Mouse (Mus musculus) MEL (cell line): ENCODE data around the gene Gtf3c2. TPM values are rescaled to one million over a fixed set of nuclear protein-coding genes. Genes with fewer than 3 reads are reported as not detected.
A peak's percentile ranks its signal among the peaks of the same experiment; 100 is the strongest.

Source experiments
- DNase-seq: peaks from one replicate; pipeline ENCODE4 v3.0.0; 2011; ENCODE audit warnings: low read depth, low spot score
- H3K27ac ChIP-seq: 2 replicates; pipeline ENCODE4 v1.5.1; 2012; ENCODE audit warnings: low read depth, mild to moderate bottlenecking, control low read depth, low read length, moderate library complexity; ENCODE audit not compliant: control insufficient read depth
- H3K27me3 ChIP-seq, 2 experiments: fragments of 150-350 bp in 1 of 2; sonication (generic) in 1 of 2; 2 replicates each; pipeline ENCODE4 v1.6.1; 2012; ENCODE audit warnings: low read length in 2 of 2, mild to moderate bottlenecking in 2 of 2, improper control_type of control experiment in 1 of 2, moderate library complexity in 1 of 2; ENCODE audit not compliant: insufficient read depth in 2 of 2, control insufficient read depth in 1 of 2
- H3K36me3 ChIP-seq, 2 experiments: 2 replicates each; pipeline ENCODE4 v1.6.1; 2012 to 2014; ENCODE audit warnings: low read length in 2 of 2, improper control_type of control experiment in 1 of 2, inconsistent platforms in 1 of 2, mild to moderate bottlenecking in 1 of 2; ENCODE audit not compliant: insufficient read depth in 2 of 2, control insufficient read depth in 1 of 2
- H3K4me1 ChIP-seq, 2 experiments: fragments of 150-350 bp in 1 of 2; sonication (generic) in 1 of 2; 2 replicates each; pipeline ENCODE4 v1.6.1; 2012; ENCODE audit warnings: low read length in 2 of 2, improper control_type of control experiment in 1 of 2, mild to moderate bottlenecking in 1 of 2; ENCODE audit not compliant: insufficient read depth in 2 of 2, control insufficient read depth in 1 of 2
- H3K4me3 ChIP-seq, 2 experiments: fragments of 150-350 bp in 1 of 2; sonication (generic) in 1 of 2; 2 replicates each; pipeline ENCODE4 v1.5.1; 2012; ENCODE audit warnings: low read depth in 2 of 2, low read length in 2 of 2, mild to moderate bottlenecking in 2 of 2, moderate library complexity in 2 of 2, control low read depth in 1 of 2, improper control_type of control experiment in 1 of 2; ENCODE audit not compliant: control insufficient read depth in 1 of 2, insufficient read depth in 1 of 2
- H3K79me2 ChIP-seq: 2 replicates; pipeline ENCODE4 v1.6.1; 2012; ENCODE audit warnings: mild to moderate bottlenecking, low read length, moderate library complexity; ENCODE audit not compliant: control insufficient read depth, poor library complexity, insufficient read depth
- H3K9ac ChIP-seq: 2 replicates; pipeline ENCODE4 v1.6.1; 2012; ENCODE audit warnings: low read depth, mild to moderate bottlenecking, control low read depth, low read length, moderate library complexity; ENCODE audit not compliant: control insufficient read depth, poor library complexity, severe bottlenecking
- H3K9me3 ChIP-seq: fragments of 150-350 bp; sonication (generic); replicated peaks from 2 replicates; pipeline ENCODE4 v1.6.1; 2012; ENCODE audit warnings: mild to moderate bottlenecking, low read length, improper control_type of control experiment, moderate library complexity; ENCODE audit not compliant: insufficient read depth
- BHLHE40 ChIP-seq: IDR thresholded peaks from 2 replicates; pipeline ENCODE4 v1.6.1; 2012; ENCODE audit warnings: low read depth, mild to moderate bottlenecking, inconsistent platforms, low read length, improper control_type of control experiment, borderline replicate concordance
- CHD2 ChIP-seq: IDR thresholded peaks from 2 replicates; pipeline ENCODE4 v1.6.1; 2011; ENCODE audit warnings: low read length, improper control_type of control experiment
- E2F4 ChIP-seq: IDR thresholded peaks from 2 replicates; pipeline ENCODE4 v1.6.1; 2011; ENCODE audit warnings: low read depth, low read length, improper control_type of control experiment, borderline replicate concordance
- ELF1 ChIP-seq: IDR thresholded peaks from 2 replicates; pipeline ENCODE4 v1.6.1; 2014; ENCODE audit warnings: low read depth, mild to moderate bottlenecking, inconsistent platforms, low read length, improper control_type of control experiment, moderate library complexity
- EP300 ChIP-seq, 2 experiments: IDR thresholded peaks; 2 replicates each; pipeline ENCODE4 v1.6.1; 2011; ENCODE audit warnings: improper control_type of control experiment in 2 of 2, low read length in 2 of 2, low read depth in 1 of 2, mild to moderate bottlenecking in 1 of 2
- ETS1 ChIP-seq: IDR thresholded peaks from 2 replicates; pipeline ENCODE4 v1.6.1; 2012; ENCODE audit warnings: low read depth, mild to moderate bottlenecking, inconsistent platforms, low read length, improper control_type of control experiment, moderate library complexity
- GABPA ChIP-seq: IDR thresholded peaks from 2 replicates; pipeline ENCODE4 v1.6.1; 2012; ENCODE audit warnings: low read depth, mild to moderate bottlenecking, inconsistent platforms, low read length, improper control_type of control experiment, moderate library complexity
- HCFC1 ChIP-seq: IDR thresholded peaks from 2 replicates; pipeline ENCODE4 v1.6.1; 2012; ENCODE audit warnings: low read depth, mild to moderate bottlenecking, inconsistent platforms, low read length, improper control_type of control experiment, moderate library complexity
- JUND ChIP-seq: IDR thresholded peaks from 2 replicates; pipeline ENCODE4 v1.6.1; 2011; ENCODE audit warnings: low read depth, mild to moderate bottlenecking, improper control_type of control experiment, low read length
- KAT2A ChIP-seq: conservative IDR thresholded peaks from 2 replicates; pipeline ENCODE4 v1.6.1; 2012; ENCODE audit warnings: low read depth, low read length, improper control_type of control experiment, inconsistent platforms
- MAFK ChIP-seq: IDR thresholded peaks from 2 replicates; pipeline ENCODE4 v1.6.1; 2011; ENCODE audit warnings: low read depth, mild to moderate bottlenecking, low read length, improper control_type of control experiment, borderline replicate concordance
- MAX ChIP-seq: IDR thresholded peaks from 2 replicates; pipeline ENCODE4 v1.6.1; 2011; ENCODE audit warnings: low read length, improper control_type of control experiment
- MEF2A ChIP-seq: IDR thresholded peaks from 2 replicates; pipeline ENCODE4 v1.6.1; 2014; ENCODE audit warnings: low read depth, mild to moderate bottlenecking, inconsistent platforms, low read length, improper control_type of control experiment; ENCODE audit not compliant: poor library complexity, insufficient replicate concordance, severe bottlenecking; ENCODE audit errors: extremely low read depth
- MXI1 ChIP-seq: IDR thresholded peaks from 2 replicates; pipeline ENCODE4 v1.6.1; 2011; ENCODE audit warnings: mild to moderate bottlenecking, low read depth, low read length, improper control_type of control experiment
- MYB ChIP-seq: IDR thresholded peaks from 2 replicates; pipeline ENCODE4 v1.6.1; 2011; ENCODE audit warnings: mild to moderate bottlenecking, low read depth, low read length, improper control_type of control experiment
- MYC ChIP-seq: IDR thresholded peaks from 2 replicates; pipeline ENCODE4 v1.6.1; 2011; ENCODE audit warnings: low read depth, mild to moderate bottlenecking, low read length, improper control_type of control experiment, moderate library complexity
- NELFE ChIP-seq: IDR thresholded peaks from 2 replicates; pipeline ENCODE4 v1.6.1; 2011; ENCODE audit warnings: low read depth, low read length, improper control_type of control experiment
- NRF1 ChIP-seq: IDR thresholded peaks from 2 replicates; pipeline ENCODE4 v1.6.1; 2014; ENCODE audit warnings: low read depth, mild to moderate bottlenecking, inconsistent platforms, low read length, improper control_type of control experiment, moderate library complexity; ENCODE audit not compliant: poor library complexity, insufficient read depth, severe bottlenecking
- POLR2A ChIP-seq, 2 experiments: IDR thresholded peaks; 2 replicates each; pipeline ENCODE4 v1.6.1; 2011 to 2012; ENCODE audit warnings: low read length in 2 of 2, mild to moderate bottlenecking in 2 of 2, control low read depth in 1 of 2, improper control_type of control experiment in 1 of 2, low read depth in 1 of 2, moderate library complexity in 1 of 2; ENCODE audit not compliant: control insufficient read depth in 1 of 2, insufficient read depth in 1 of 2, poor library complexity in 1 of 2
- POLR2AphosphoS2 ChIP-seq: IDR thresholded peaks from 2 replicates; pipeline ENCODE4 v1.6.1; 2011; ENCODE audit warnings: low read length, improper control_type of control experiment
- POLR2AphosphoS5 ChIP-seq: IDR thresholded peaks from 2 replicates; pipeline ENCODE4 v1.6.1; 2012; ENCODE audit warnings: low read depth, borderline replicate concordance, mild to moderate bottlenecking, inconsistent platforms, low read length, moderate library complexity, mixed read lengths
- RAD21 ChIP-seq: IDR thresholded peaks from 2 replicates; pipeline ENCODE4 v1.6.1; 2011; ENCODE audit warnings: mild to moderate bottlenecking, low read depth, low read length, improper control_type of control experiment
- RCOR1 ChIP-seq: IDR thresholded peaks from 2 replicates; pipeline ENCODE4 v1.6.1; 2012; ENCODE audit warnings: low read depth, mild to moderate bottlenecking, inconsistent platforms, low read length, improper control_type of control experiment
- SIN3A ChIP-seq: IDR thresholded peaks from 2 replicates; pipeline ENCODE4 v1.6.1; 2012; ENCODE audit warnings: low read length, improper control_type of control experiment, inconsistent platforms
- SMC3 ChIP-seq: IDR thresholded peaks from 2 replicates; pipeline ENCODE4 v1.6.1; 2011; ENCODE audit warnings: low read depth, low read length, improper control_type of control experiment
- TAL1 ChIP-seq: IDR thresholded peaks from 2 replicates; pipeline ENCODE4 v1.6.1; 2012; ENCODE audit warnings: mild to moderate bottlenecking, inconsistent platforms, low read length, moderate library complexity, mixed read lengths
- TBP ChIP-seq: IDR thresholded peaks from 2 replicates; pipeline ENCODE4 v1.8.0; 2011; ENCODE audit warnings: low read depth, low read length, improper control_type of control experiment
- TCF12 ChIP-seq: IDR thresholded peaks from 2 replicates; pipeline ENCODE4 v1.6.1; 2014; ENCODE audit warnings: low read depth, mild to moderate bottlenecking, inconsistent platforms, low read length, improper control_type of control experiment, moderate library complexity
- UBTF ChIP-seq: IDR thresholded peaks from 2 replicates; pipeline ENCODE4 v1.6.1; 2012; ENCODE audit warnings: low read depth, mild to moderate bottlenecking, inconsistent platforms, low read length, improper control_type of control experiment, moderate library complexity, borderline replicate concordance; ENCODE audit not compliant: insufficient read depth
- USF1 ChIP-seq: IDR thresholded peaks from 2 replicates; pipeline ENCODE4 v1.6.1; 2014; ENCODE audit warnings: low read depth, mild to moderate bottlenecking, inconsistent platforms, low read length, improper control_type of control experiment, moderate library complexity
- USF2 ChIP-seq, 2 experiments: IDR thresholded peaks; 2 replicates each; pipeline ENCODE4 v1.6.1; 2011 to 2012; ENCODE audit warnings: improper control_type of control experiment in 2 of 2, low read length in 2 of 2, borderline replicate concordance in 1 of 2, inconsistent platforms in 1 of 2, low read depth in 1 of 2, mild to moderate bottlenecking in 1 of 2; ENCODE audit not compliant: insufficient read depth in 1 of 2
- ZC3H11A ChIP-seq: IDR thresholded peaks from 2 replicates; pipeline ENCODE4 v1.6.1; 2012; ENCODE audit warnings: low read depth, mild to moderate bottlenecking, inconsistent platforms, low read length, improper control_type of control experiment
- ZKSCAN1 ChIP-seq: IDR thresholded peaks from 2 replicates; pipeline ENCODE4 v1.6.1; 2012; ENCODE audit warnings: low read depth, mild to moderate bottlenecking, inconsistent platforms, low read length, improper control_type of control experiment, moderate library complexity
- ZMIZ1 ChIP-seq: IDR thresholded peaks from 2 replicates; pipeline ENCODE4 v1.6.1; 2012; ENCODE audit warnings: low read depth, mild to moderate bottlenecking, inconsistent platforms, low read length, improper control_type of control experiment, moderate library complexity
- ZNF384 ChIP-seq: IDR thresholded peaks from 2 replicates; pipeline ENCODE4 v1.6.1; 2012; ENCODE audit warnings: low read depth, mild to moderate bottlenecking, inconsistent platforms, low read length, improper control_type of control experiment
- polyA plus RNA-seq, 2 experiments: library from polyadenylated mRNA; stranded (reverse) in 1 of 2; unstranded in 1 of 2; fragments of >175 nt in 1 of 2; fragments of >200 nt in 1 of 2; gene quantifications; 2 replicates each; pipeline versions ENCODE4 v1.2.1 to v1.2.4; 2012; ENCODE audit warnings: low replicate concordance in 2 of 2, low read depth in 1 of 2; ENCODE audit not compliant: insufficient read length in 2 of 2, insufficient read depth in 1 of 2, missing spikeins in 1 of 2
- total RNA-seq: library from RNA; depleted of rRNA; stranded (reverse); fragments of 300-350 nt; gene quantifications from 2 replicates; pipeline ENCODE4 v1.2.3, GENCODE M21; 2012

The Gtf3c2 gene
- total and polyA plus RNA-seq, 3 experiments: 50.9 to 129 TPM; not detected in 1

GRCm38 (mm10) chr5:31220448-31221303, 40.7 kb upstream of the Gtf3c2 start, which contains the start of gene Ppm1g:
Gene Ppm1g, minus strand, starts transcription at chr5:31220687.
- DNase-seq: peak; percentile 99
- H3K79me2 ChIP-seq: peaks cover 47% of the 10 kb centered on the region
- H3K27me3 ChIP-seq: no peaks in the 10 kb centered on the region
- peaks cover 12 to 33% of the 10 kb centered on the region in 2 experiments for H3K36me3 ChIP-seq
- H3K27ac ChIP-seq: peak within 1 kb of the TSS; percentile 84
- peak within 1 kb of the TSS; percentile 95 for H3K9ac ChIP-seq
- peak within 1 kb of the TSS; percentile 74 for H3K4me3 ChIP-seq
- no peaks in the 10 kb centered on the region for H3K9me3 ChIP-seq
- peaks cover 8 to 15% of the 10 kb centered on the region in 2 experiments for H3K4me1 ChIP-seq
- peak; percentile 88 for TF ChIP-seq HCFC1
- no peak for TF ChIP-seq JUND
- peak; percentile 99 for TF ChIP-seq NELFE
- no peak for TF ChIP-seq TAL1
- TF ChIP-seq POLR2AphosphoS5: peak; percentile 23; the same call in 1 of the 2 replicates
- TF ChIP-seq TBP: peak; percentile 76
- TF ChIP-seq MYC: peak; percentile 89; the same call in 1 of the 2 replicates
- peak; percentile 95 for TF ChIP-seq SIN3A
- peak; percentile 80 for TF ChIP-seq E2F4
- peak; percentile 10 for TF ChIP-seq USF1
- TF ChIP-seq EP300 (IDR thresholded peaks at IDR 0.05; ENCODE audit: low read depth in 1 of 2, low read length in 2 of 2): peak in 1 of 2 experiments; percentile 41; a peak in 2 of 4 replicates
- TF ChIP-seq RCOR1: no peak
- no peak; the same call in 1 of the 2 replicates for TF ChIP-seq ZNF384
- TF ChIP-seq ZC3H11A: no peak
- 0 out of 2 replicates have a peak, but pooled peaks have one; percentile 36 for TF ChIP-seq NRF1
- TF ChIP-seq CHD2: peak; percentile 94
- TF ChIP-seq POLR2AphosphoS2: peak; percentile 99
- TF ChIP-seq MEF2A: no peak
- TF ChIP-seq POLR2A (IDR thresholded peaks at IDR 0.05; ENCODE audit: control insufficient read depth in 1 of 2, insufficient read depth in 1 of 2, low read depth in 1 of 2, low read length in 2 of 2, poor library complexity in 1 of 2): peak; percentile 82 to 99
- no peak for TF ChIP-seq USF2 (IDR thresholded peaks at IDR 0.05; ENCODE audit: borderline replicate concordance in 1 of 2, insufficient read depth in 1 of 2, low read depth in 1 of 2, low read length in 2 of 2)
- TF ChIP-seq MAX: peak; percentile 87
- TF ChIP-seq KAT2A: peak; percentile 58; the same call in 1 of the 2 replicates
- no peak for TF ChIP-seq ZKSCAN1
- TF ChIP-seq UBTF: 0 out of 2 replicates have a peak, but pooled peaks have one; percentile 77
- no peak for TF ChIP-seq MAFK
- TF ChIP-seq ZMIZ1: peak; percentile 98
- no peak for TF ChIP-seq RAD21
- TF ChIP-seq GABPA: no peak
- TF ChIP-seq ELF1: peak; percentile 90
- peak; percentile 88 for TF ChIP-seq MXI1
- peak; percentile 73 for TF ChIP-seq TCF12
- TF ChIP-seq SMC3: no peak
- no peak for TF ChIP-seq BHLHE40
- peak; percentile 37; the same call in 1 of the 2 replicates for TF ChIP-seq ETS1
- peak; percentile 85 for TF ChIP-seq MYB
